8 mouse cellular contexts compared by ENCODE assay signal in the genomic region with DNA sequence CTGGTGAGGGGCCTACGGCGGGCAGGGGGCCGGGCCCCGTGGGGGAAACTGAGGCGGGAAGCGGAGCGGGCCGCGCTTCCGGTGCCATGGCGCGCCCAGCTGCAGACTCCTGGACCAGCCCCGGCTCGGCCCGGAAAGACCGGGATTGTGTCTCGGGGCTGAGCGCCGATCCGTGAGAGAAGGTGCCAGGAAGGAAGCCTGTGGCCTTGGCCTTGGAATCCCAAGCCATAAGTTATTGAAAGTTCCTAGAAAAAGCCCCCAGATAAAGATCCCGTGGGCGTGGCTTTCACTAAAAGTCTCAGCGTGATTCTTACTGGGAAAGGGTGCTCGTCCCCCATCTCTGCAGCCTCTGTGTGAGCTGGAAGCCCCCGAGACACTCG. TPM values are rescaled to one million over a fixed set of nuclear protein-coding genes. Genes with fewer than 3 reads are reported as not detected.
DNase-seq lines count a peak whose midpoint lies in the region; ATAC-seq and TF ChIP-seq lines count a peak whose summit lies in the region.

No protein-coding gene starts in this region.

- TF ChIP-seq CTCF in midbrain, postnatal 0 days (IDR thresholded peaks at IDR 0.05): no peak

- H3K27me3 ChIP-seq in kidney, embryonic 16.5 days (ENCODE audit: insufficient read depth, low read length): no peaks in the 10 kb centered on the region
- no peaks in the 10 kb centered on the region for H3K27me3 ChIP-seq in intestine, embryonic 14.5 days (replicated peaks; ENCODE audit: control insufficient read depth, insufficient read depth, low read length)
- no peaks in the 10 kb centered on the region for H3K27me3 ChIP-seq in midbrain, postnatal 0 days (ENCODE audit: insufficient read depth, low read length)

- no peak; the same call in 1 of the 2 replicates for ATAC-seq in kidney, embryonic 16.5 days (ENCODE audit: low FRiP score, low TSS enrichment)
- ATAC-seq in intestine, embryonic 14.5 days (replicated peaks; ENCODE audit: low FRiP score, low TSS enrichment, low read depth): no peak; the same call in 1 of the 2 replicates
- peak; percentile 17; the same call in 1 of the 2 replicates for ATAC-seq in midbrain, postnatal 0 days (ENCODE audit: low FRiP score)

- peak overlapping the region; percentile 90 for H3K4me2 ChIP-seq in kidney, embryonic 16.5 days (replicated peaks; ENCODE audit: low read depth, low read length)
- peak overlapping the region; percentile 98 for H3K4me2 ChIP-seq in intestine, embryonic 14.5 days (ENCODE audit: low read length)
- H3K4me2 ChIP-seq in midbrain, postnatal 0 days (ENCODE audit: low read depth, low read length, poor library complexity, severe bottlenecking): peak overlapping the region; percentile 87

- DNase-seq in kidney, postnatal 4 days: no peak
- peak; percentile 42 for DNase-seq in c-Kit-negative CD71-positive TER-119-positive erythroid progenitor cells, embryonic 14.5 days (ENCODE audit: low read depth, low spot score)
- no peak for DNase-seq in intestine, embryonic 14.5 days (ENCODE audit: low spot score)
- no peak for DNase-seq in midbrain, postnatal 0 days (ENCODE audit: low spot score)
- DNase-seq in urinary bladder, postnatal 4 days (ENCODE audit: low spot score in 2 of 2): no peak
- DNase-seq in left cerebral cortex, postnatal 14 days (ENCODE audit: low spot score in 2 of 2): no peak
- no peak for DNase-seq in right cerebral cortex, postnatal 14 days

- H3K9me3 ChIP-seq in kidney, embryonic 16.5 days (ENCODE audit: low read length): no peaks in the 10 kb centered on the region
- no peaks in the 10 kb centered on the region for H3K9me3 ChIP-seq in intestine, embryonic 14.5 days (ENCODE audit: control insufficient read depth, low read length)
- no peaks in the 10 kb centered on the region for H3K9me3 ChIP-seq in midbrain, postnatal 0 days (ENCODE audit: low read length)

- H3K9ac ChIP-seq in kidney, embryonic 16.5 days (replicated peaks; ENCODE audit: low read length): peak overlapping the region; percentile 85
- H3K9ac ChIP-seq in intestine, embryonic 14.5 days (ENCODE audit: low read length): peak overlapping the region; percentile 89
- peak overlapping the region; percentile 77 for H3K9ac ChIP-seq in midbrain, postnatal 0 days (replicated peaks; ENCODE audit: low read length, poor library complexity, severe bottlenecking)

- H3K36me3 ChIP-seq in kidney, embryonic 16.5 days (ENCODE audit: insufficient read depth, low read length): peaks cover 24% of the 10 kb centered on the region
- peaks cover 26% of the 10 kb centered on the region for H3K36me3 ChIP-seq in intestine, embryonic 14.5 days (ENCODE audit: control insufficient read depth, insufficient read depth, low read length)
- peaks cover 29% of the 10 kb centered on the region for H3K36me3 ChIP-seq in midbrain, postnatal 0 days (ENCODE audit: insufficient read depth, low read length)

- WGBS in kidney, embryonic 16.5 days: under 1% methylated on average over 26 of the region's 26 CpGs
- WGBS in intestine, embryonic 14.5 days: under 1% methylated on average over 25 of the region's 26 CpGs
- WGBS in midbrain, postnatal 0 days: under 1% methylated on average over 26 of the region's 26 CpGs

- H3K4me3 ChIP-seq in kidney, embryonic 16.5 days (ENCODE audit: low read length): peak overlapping the region; percentile 75
- H3K4me3 ChIP-seq in intestine, embryonic 14.5 days (ENCODE audit: low read depth, low read length): peak overlapping the region; percentile 84
- H3K4me3 ChIP-seq in midbrain, postnatal 0 days (ENCODE audit: low read depth, low read length): peak overlapping the region; percentile 80

- intact Hi-C loops in left cerebral cortex, postnatal 14 days (cut with DNase I): no loop called here

- peak overlapping the region; percentile 80 for H3K27ac ChIP-seq in kidney, embryonic 16.5 days (ENCODE audit: low read length)
- peak overlapping the region; percentile 78 for H3K27ac ChIP-seq in intestine, embryonic 14.5 days (ENCODE audit: low read depth)
- H3K27ac ChIP-seq in midbrain, postnatal 0 days (ENCODE audit: low read depth, low read length): peak overlapping the region; percentile 80

- peaks cover 39% of the 10 kb centered on the region for H3K4me1 ChIP-seq in kidney, embryonic 16.5 days (ENCODE audit: insufficient read depth, low read length)
- peaks cover 28% of the 10 kb centered on the region for H3K4me1 ChIP-seq in intestine, embryonic 14.5 days (replicated peaks; ENCODE audit: control insufficient read depth, insufficient read depth, low read length)
- H3K4me1 ChIP-seq in midbrain, postnatal 0 days (ENCODE audit: insufficient read depth, low read length): peaks cover 11% of the 10 kb centered on the region

RNA-seq across cellular contexts. Expression of gene Chmp6, which starts 0.7 kb away (rescaled TPM):
- polyA plus RNA-seq in kidney, embryonic 16.5 days (2015; fragmentation: Nextera tagmentation; extraction: Ambion mirVana): 110 and 114 TPM in 2 replicates
- 80.8 and 87.3 TPM in 2 replicates for polyA plus RNA-seq in intestine, embryonic 14.5 days (2014; fragmentation: Nextera tagmentation; extraction: Ambion mirVana)
- total RNA-seq in midbrain, postnatal 0 days (2014; rRNA removed): 79.5 and 101 TPM in 2 replicates
- 121 and 129 TPM in 2 replicates for polyA plus RNA-seq in midbrain, postnatal 0 days (2015; fragmentation: Nextera tagmentation; extraction: Ambion mirVana)
- total RNA-seq in left cerebral cortex, postnatal 14 days (2021): 10 to 100 TPM; 37.0 to 47.7 TPM

RNA-seq across cellular contexts. Expression of gene Baiap2, which starts 28.6 kb away (rescaled TPM):
- 22.8 and 25.3 TPM in 2 replicates for polyA plus RNA-seq in kidney, embryonic 16.5 days (2015; fragmentation: Nextera tagmentation; extraction: Ambion mirVana)
- polyA plus RNA-seq in intestine, embryonic 14.5 days (2014; fragmentation: Nextera tagmentation; extraction: Ambion mirVana): 15.2 and 17.5 TPM in 2 replicates
- 23.8 and 32.7 TPM in 2 replicates for total RNA-seq in midbrain, postnatal 0 days (2014; rRNA removed)
- 18.0 TPM in 2 replicates for polyA plus RNA-seq in midbrain, postnatal 0 days (2015; fragmentation: Nextera tagmentation; extraction: Ambion mirVana)
- 100 to 1,000 TPM; 197 to 200 TPM for total RNA-seq in left cerebral cortex, postnatal 14 days (2021)
